Mouse (Mus musculus): Measurements from ENCODE around the gene Wdr59. TPM values are rescaled to one million over a fixed set of nuclear protein-coding genes. Genes with fewer than 3 reads are reported as not detected.

Gene Wdr59
- total and polyA plus RNA-seq, 3 experiments = 5.4 to 7.0 (median 6.9) TPM

- WGBS = 84% methylated on average over 9 of the region's 9 CpGs
- no peak overlapping the region for H3K4me3 ChIP-seq
- no peak for TF ChIP-seq CTCF (IDR thresholded peaks at IDR 0.05)
- no peak for TF ChIP-seq POLR2A (IDR thresholded peaks at IDR 0.05; ENCODE audit: insufficient read depth, low read depth, low read length)
- TF ChIP-seq EP300 (IDR thresholded peaks at IDR 0.05; ENCODE audit: insufficient read depth, low read depth, low read length) = no peak
- intact Hi-C loops (cut with DNase I) = no loop called here
- DNase-seq = no peak
- no peaks in the 10 kb centered on the region for H3K27me3 ChIP-seq (ENCODE audit: control insufficient read depth, insufficient read depth, low read length)
- H3K79me2 ChIP-seq (replicated peaks; ENCODE audit: control insufficient read depth, insufficient read depth, low read length) = no peaks in the 10 kb centered on the region
- no peaks in the 10 kb centered on the region for H3K36me3 ChIP-seq (ENCODE audit: control insufficient read depth, insufficient read depth, low read length)
- H3K4me1 ChIP-seq (ENCODE audit: control insufficient read depth, insufficient read depth, low read length) = no peaks in the 10 kb centered on the region
- no peak overlapping the region for H3K9ac ChIP-seq (ENCODE audit: low read depth, low read length)
- no peak overlapping the region for H3K27ac ChIP-seq
Observed at GRCm38 (mm10) chr8:111424646-111425045, 97.2 kb downstream of the Wdr59 start.

GRCm38 (mm10) chr8:111424181-111424580 lies 97.7 kb downstream of the Wdr59 start:
- Histone ChIP-seq H3K27ac (no peak overlapping the region), H3K9ac (ENCODE audit: low read depth, low read length) (no peak overlapping the region)
- WGBS = 62% methylated on average over 11 of the region's 11 CpGs

GRCm38 (mm10) chr8:111422614-111423013 lies 99.3 kb downstream of the Wdr59 start:
- Histone ChIP-seq H3K36me3 (ENCODE audit: control insufficient read depth, insufficient read depth, low read length) (no peaks in the 10 kb centered on the region), H3K9ac (ENCODE audit: low read depth, low read length) (no peak overlapping the region), H3K79me2 (replicated peaks; ENCODE audit: control insufficient read depth, insufficient read depth, low read length) (no peaks in the 10 kb centered on the region), H3K27ac (no peak overlapping the region), H3K4me3 (no peak overlapping the region), H3K27me3 (ENCODE audit: control insufficient read depth, insufficient read depth, low read length) (no peaks in the 10 kb centered on the region), H3K4me1 (ENCODE audit: control insufficient read depth, insufficient read depth, low read length) (no peaks in the 10 kb centered on the region)
- TF ChIP-seq POLR2A (IDR thresholded peaks at IDR 0.05; ENCODE audit: insufficient read depth, low read depth, low read length) (no peak), CTCF (IDR thresholded peaks at IDR 0.05) (no peak), EP300 (IDR thresholded peaks at IDR 0.05; ENCODE audit: insufficient read depth, low read depth, low read length) (no peak)
- 57% methylated on average over 2 of the region's 2 CpGs for WGBS
- no peak for DNase-seq
- intact Hi-C loops (cut with DNase I) = no loop called here

More at GRCm38 (mm10) chr8:111424181-111424580, 97.7 kb downstream of the Wdr59 start:
- Histone ChIP-seq H3K4me1 (ENCODE audit: control insufficient read depth, insufficient read depth, low read length) (no peaks in the 10 kb centered on the region), H3K27me3 (ENCODE audit: control insufficient read depth, insufficient read depth, low read length) (no peaks in the 10 kb centered on the region), H3K4me3 (no peak overlapping the region), H3K36me3 (ENCODE audit: control insufficient read depth, insufficient read depth, low read length) (no peaks in the 10 kb centered on the region), H3K79me2 (replicated peaks; ENCODE audit: control insufficient read depth, insufficient read depth, low read length) (no peaks in the 10 kb centered on the region)
- TF ChIP-seq EP300 (IDR thresholded peaks at IDR 0.05; ENCODE audit: insufficient read depth, low read depth, low read length) (no peak), CTCF (IDR thresholded peaks at IDR 0.05) (no peak), POLR2A (IDR thresholded peaks at IDR 0.05; ENCODE audit: insufficient read depth, low read depth, low read length) (no peak)
- intact Hi-C loops (cut with DNase I) = no loop called here
- DNase-seq = no peak

- intact Hi-C loops (cut with DNase I) = loop anchor here (2.0 kb wide), 2 partner anchors 208 to 244 kb away; no protein-coding TSS in a partner anchor
- no peak overlapping the region for H3K27ac ChIP-seq
- no peak for TF ChIP-seq CTCF (IDR thresholded peaks at IDR 0.05)
- TF ChIP-seq EP300 (IDR thresholded peaks at IDR 0.05; ENCODE audit: insufficient read depth, low read depth, low read length) = no peak
- no peak for TF ChIP-seq POLR2A (IDR thresholded peaks at IDR 0.05; ENCODE audit: insufficient read depth, low read depth, low read length)
- H3K27me3 ChIP-seq (ENCODE audit: control insufficient read depth, insufficient read depth, low read length) = no peaks in the 10 kb centered on the region
- no peaks in the 10 kb centered on the region for H3K4me1 ChIP-seq (ENCODE audit: control insufficient read depth, insufficient read depth, low read length)
- DNase-seq = no peak
- H3K36me3 ChIP-seq (ENCODE audit: control insufficient read depth, insufficient read depth, low read length) = no peaks in the 10 kb centered on the region
- no peak overlapping the region for H3K4me3 ChIP-seq
- no peaks in the 10 kb centered on the region for H3K79me2 ChIP-seq (replicated peaks; ENCODE audit: control insufficient read depth, insufficient read depth, low read length)
- WGBS = 84% methylated on average over 3 of the region's 3 CpGs
- H3K9ac ChIP-seq (ENCODE audit: low read depth, low read length) = no peak overlapping the region
Observed at GRCm38 (mm10) chr8:111419171-111419570, 102.7 kb downstream of the Wdr59 start.

GRCm38 (mm10) chr8:111418601-111419000 lies 103.3 kb downstream of the Wdr59 start:
- H3K4me1 ChIP-seq (ENCODE audit: control insufficient read depth, insufficient read depth, low read length) = no peaks in the 10 kb centered on the region
- no peaks in the 10 kb centered on the region for H3K27me3 ChIP-seq (ENCODE audit: control insufficient read depth, insufficient read depth, low read length)
- 24% methylated on average over 9 of the region's 9 CpGs for WGBS
- no peak overlapping the region for H3K4me3 ChIP-seq
- H3K79me2 ChIP-seq (replicated peaks; ENCODE audit: control insufficient read depth, insufficient read depth, low read length) = no peaks in the 10 kb centered on the region
- H3K9ac ChIP-seq (ENCODE audit: low read depth, low read length) = no peak overlapping the region
- TF ChIP-seq EP300 (IDR thresholded peaks at IDR 0.05; ENCODE audit: insufficient read depth, low read depth, low read length) (no peak), CTCF (IDR thresholded peaks at IDR 0.05) (peak; percentile 82), POLR2A (IDR thresholded peaks at IDR 0.05; ENCODE audit: insufficient read depth, low read depth, low read length) (no peak)
- DNase-seq = peak; percentile 10 to 27
- intact Hi-C loops (cut with DNase I) = loop anchor here (1.0 to 2.0 kb wide), 3 partner anchors 21 to 244 kb away; no protein-coding TSS in a partner anchor
- no peaks in the 10 kb centered on the region for H3K36me3 ChIP-seq (ENCODE audit: control insufficient read depth, insufficient read depth, low read length)
- no peak overlapping the region for H3K27ac ChIP-seq

- no peak overlapping the region for H3K9ac ChIP-seq (ENCODE audit: low read depth, low read length)
- no peak overlapping the region for H3K4me3 ChIP-seq
- no peak for DNase-seq
- 82% methylated on average over 10 of the region's 10 CpGs for WGBS
- intact Hi-C loops (cut with DNase I) = no loop called here
- H3K79me2 ChIP-seq (replicated peaks; ENCODE audit: control insufficient read depth, insufficient read depth, low read length) = no peaks in the 10 kb centered on the region
- no peak for TF ChIP-seq CTCF (IDR thresholded peaks at IDR 0.05)
- no peak for TF ChIP-seq EP300 (IDR thresholded peaks at IDR 0.05; ENCODE audit: insufficient read depth, low read depth, low read length)
- no peak for TF ChIP-seq POLR2A (IDR thresholded peaks at IDR 0.05; ENCODE audit: insufficient read depth, low read depth, low read length)
- no peaks in the 10 kb centered on the region for H3K4me1 ChIP-seq (ENCODE audit: control insufficient read depth, insufficient read depth, low read length)
- no peak overlapping the region for H3K27ac ChIP-seq
- no peaks in the 10 kb centered on the region for H3K36me3 ChIP-seq (ENCODE audit: control insufficient read depth, insufficient read depth, low read length)
- no peaks in the 10 kb centered on the region for H3K27me3 ChIP-seq (ENCODE audit: control insufficient read depth, insufficient read depth, low read length)
Observed at GRCm38 (mm10) chr8:111417222-111417621, 104.7 kb downstream of the Wdr59 start.
